Mouse (Mus musculus) lung, postnatal 0 days (tissue): ENCODE measurements at regions not wholly inside any gene's neighbourhood (a gene's known extent, or its start where the extent isn't known, plus 50 kb on each side); places are given as distances from the start of the nearest gene placed in this dataset.

Experiments used
- CTCF ChIP-seq: IDR thresholded peaks from 2 replicates; pipeline ENCODE4 v1.5.1; 2016; ENCODE audit warnings: antibody characterized with exemption, mild to moderate bottlenecking
- EP300 ChIP-seq: IDR thresholded peaks from 2 replicates; pipeline ENCODE4 v1.6.1; 2016; ENCODE audit warnings: antibody characterized with exemption, mild to moderate bottlenecking, control low read depth

DNA sequence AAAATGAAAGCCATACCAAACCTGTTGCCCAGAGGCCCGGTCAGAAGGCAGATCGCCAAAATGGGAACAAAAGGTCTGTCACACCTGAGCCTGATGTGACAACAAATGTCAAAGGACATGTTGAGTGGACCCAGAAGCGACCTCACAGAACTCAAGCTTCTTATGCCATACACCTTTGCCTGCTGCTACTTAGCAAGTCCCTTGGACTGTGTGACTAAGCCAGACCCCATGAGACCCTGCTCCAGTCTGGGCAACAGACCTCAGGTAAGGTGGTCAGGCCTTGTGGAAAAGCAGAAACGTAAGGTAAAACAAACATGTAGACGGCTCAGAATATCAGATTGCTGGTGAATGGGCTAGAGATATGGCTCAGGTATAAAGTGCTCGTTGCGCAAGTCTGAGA, 71.8 kb downstream of the Inhbb start:
- TF ChIP-seq CTCF (no peak), EP300 (no peak)
